Mouse (Mus musculus): ENCODE results near the gene Tnr. TPM values are rescaled to one million over a fixed set of nuclear protein-coding genes. Genes with fewer than 3 reads are reported as not detected.
A peak's percentile ranks its signal among the peaks of the same experiment; 100 is the strongest.

Tnr gene
- polyA plus RNA-seq, 1 experiment from 2014 or later, result not detected

GRCm38 (mm10) chr1:159796021-159796420, 272.5 kb downstream of the Tnr start:
- 19% methylated on average over 2 of the region's 2 CpGs for WGBS (ENCODE audit: missing documents)
- no peaks in the 10 kb centered on the region for H3K36me3 ChIP-seq (ENCODE audit: inconsistent target)
- no peak overlapping the region for H3K27ac ChIP-seq
- no peak overlapping the region for H3K4me3 ChIP-seq (ENCODE audit: inconsistent target)
- H3K79me2 ChIP-seq (ENCODE audit: inconsistent target), result no peaks in the 10 kb centered on the region

- Histone ChIP-seq H3K27ac (no peak overlapping the region), H3K79me2 (ENCODE audit: inconsistent target) (no peaks in the 10 kb centered on the region), H3K4me3 (ENCODE audit: inconsistent target) (no peak overlapping the region), H3K36me3 (ENCODE audit: inconsistent target) (no peaks in the 10 kb centered on the region)
- WGBS (ENCODE audit: missing documents), result 94% methylated on average over 5 of the region's 5 CpGs
These were observed 276.8 kb downstream of the Tnr start for GRCm38 (mm10) chr1:159800366-159800765.

GRCm38 (mm10) chr1:159801753-159802152, 278.2 kb downstream of the Tnr start:
- Histone ChIP-seq H3K36me3 (ENCODE audit: inconsistent target) (no peaks in the 10 kb centered on the region), H3K4me3 (ENCODE audit: inconsistent target) (no peak overlapping the region), H3K27ac (no peak overlapping the region), H3K79me2 (ENCODE audit: inconsistent target) (no peaks in the 10 kb centered on the region)
- WGBS (ENCODE audit: missing documents), result 83% methylated on average over 4 of the region's 4 CpGs

GRCm38 (mm10) chr1:159803711-159804110, 280.1 kb downstream of the Tnr start:
- Histone ChIP-seq H3K36me3 (ENCODE audit: inconsistent target) (no peaks in the 10 kb centered on the region), H3K27ac (no peak overlapping the region), H3K4me3 (ENCODE audit: inconsistent target) (no peak overlapping the region), H3K79me2 (ENCODE audit: inconsistent target) (no peaks in the 10 kb centered on the region)

- WGBS (ENCODE audit: missing documents), result 50% methylated on average over 3 of the region's 3 CpGs
- Histone ChIP-seq H3K4me3 (ENCODE audit: inconsistent target) (no peak overlapping the region), H3K79me2 (ENCODE audit: inconsistent target) (no peaks in the 10 kb centered on the region), H3K27ac (no peak overlapping the region), H3K36me3 (ENCODE audit: inconsistent target) (no peaks in the 10 kb centered on the region)
These were observed 285.9 kb downstream of the Tnr start for GRCm38 (mm10) chr1:159809493-159809892.

- H3K79me2 ChIP-seq (ENCODE audit: inconsistent target), result no peaks in the 10 kb centered on the region
- 75% methylated on average over 2 of the region's 2 CpGs for WGBS (ENCODE audit: missing documents)
- H3K27ac ChIP-seq, result no peak overlapping the region
- H3K4me3 ChIP-seq (ENCODE audit: inconsistent target), result no peak overlapping the region
- no peaks in the 10 kb centered on the region for H3K36me3 ChIP-seq (ENCODE audit: inconsistent target)
These were observed 288.2 kb downstream of the Tnr start for GRCm38 (mm10) chr1:159811805-159812204.

- no peak overlapping the region for H3K4me3 ChIP-seq (ENCODE audit: inconsistent target)
- no peaks in the 10 kb centered on the region for H3K79me2 ChIP-seq (ENCODE audit: inconsistent target)
- no peaks in the 10 kb centered on the region for H3K36me3 ChIP-seq (ENCODE audit: inconsistent target)
- WGBS (ENCODE audit: missing documents), result 2% methylated on average over 7 of the region's 8 CpGs
- H3K27ac ChIP-seq, result peak overlapping the region; percentile 35; the same call in 1 of the 2 replicates
These were observed 289.3 kb downstream of the Tnr start for GRCm38 (mm10) chr1:159812820-159813411.

GRCm38 (mm10) chr1:159814348-159814747, 290.8 kb downstream of the Tnr start:
- Histone ChIP-seq H3K4me3 (ENCODE audit: inconsistent target) (no peak overlapping the region), H3K27ac (no peak overlapping the region), H3K79me2 (ENCODE audit: inconsistent target) (no peaks in the 10 kb centered on the region), H3K36me3 (ENCODE audit: inconsistent target) (no peaks in the 10 kb centered on the region)
- WGBS (ENCODE audit: missing documents), result 6% methylated on average over 3 of the region's 3 CpGs

- Histone ChIP-seq H3K27ac (no peak overlapping the region), H3K79me2 (ENCODE audit: inconsistent target) (no peaks in the 10 kb centered on the region), H3K36me3 (ENCODE audit: inconsistent target) (no peaks in the 10 kb centered on the region), H3K4me3 (ENCODE audit: inconsistent target) (no peak overlapping the region)
- WGBS (ENCODE audit: missing documents), result 66% methylated on average over 8 of the region's 8 CpGs
These were observed 293.2 kb downstream of the Tnr start for GRCm38 (mm10) chr1:159816614-159817371.

- WGBS (ENCODE audit: missing documents), result 62% methylated on average over 3 of the region's 3 CpGs
- no peak overlapping the region for H3K27ac ChIP-seq
- no peak overlapping the region for H3K4me3 ChIP-seq (ENCODE audit: inconsistent target)
- no peaks in the 10 kb centered on the region for H3K79me2 ChIP-seq (ENCODE audit: inconsistent target)
- H3K36me3 ChIP-seq (ENCODE audit: inconsistent target), result no peaks in the 10 kb centered on the region
These were observed 295.9 kb downstream of the Tnr start for GRCm38 (mm10) chr1:159819511-159819910.

GRCm38 (mm10) chr1:159822416-159822815, 298.8 kb downstream of the Tnr start:
- 95% methylated on average over 2 of the region's 2 CpGs for WGBS (ENCODE audit: missing documents)
- H3K4me3 ChIP-seq (ENCODE audit: inconsistent target), result no peak overlapping the region
- no peaks in the 10 kb centered on the region for H3K36me3 ChIP-seq (ENCODE audit: inconsistent target)
- H3K27ac ChIP-seq, result no peak overlapping the region
- no peaks in the 10 kb centered on the region for H3K79me2 ChIP-seq (ENCODE audit: inconsistent target)

GRCm38 (mm10) chr1:159828531-159828930, 305.0 kb downstream of the Tnr start:
- H3K36me3 ChIP-seq (ENCODE audit: inconsistent target), result no peaks in the 10 kb centered on the region
- no peak overlapping the region for H3K27ac ChIP-seq
- H3K79me2 ChIP-seq (ENCODE audit: inconsistent target), result no peaks in the 10 kb centered on the region
- 67% methylated on average over 1 of the region's 2 CpGs for WGBS (ENCODE audit: missing documents)
- no peak overlapping the region for H3K4me3 ChIP-seq (ENCODE audit: inconsistent target)

- 75% methylated on average over 2 of the region's 2 CpGs for WGBS (ENCODE audit: missing documents)
- Histone ChIP-seq H3K36me3 (ENCODE audit: inconsistent target) (no peaks in the 10 kb centered on the region), H3K79me2 (ENCODE audit: inconsistent target) (no peaks in the 10 kb centered on the region), H3K27ac (no peak overlapping the region), H3K4me3 (ENCODE audit: inconsistent target) (no peak overlapping the region)
These were observed 309.6 kb downstream of the Tnr start for GRCm38 (mm10) chr1:159833165-159833564.

GRCm38 (mm10) chr1:159833646-159834338, 310.2 kb downstream of the Tnr start:
- no peaks in the 10 kb centered on the region for H3K79me2 ChIP-seq (ENCODE audit: inconsistent target)
- H3K4me3 ChIP-seq (ENCODE audit: inconsistent target), result no peak overlapping the region
- 66% methylated on average over 4 of the region's 4 CpGs for WGBS (ENCODE audit: missing documents)
- H3K36me3 ChIP-seq (ENCODE audit: inconsistent target), result no peaks in the 10 kb centered on the region
- H3K27ac ChIP-seq, result no peak overlapping the region

- no peak overlapping the region for H3K27ac ChIP-seq
- 40% methylated on average over 4 of the region's 4 CpGs for WGBS (ENCODE audit: missing documents)
- no peak overlapping the region for H3K4me3 ChIP-seq (ENCODE audit: inconsistent target)
- H3K36me3 ChIP-seq (ENCODE audit: inconsistent target), result no peaks in the 10 kb centered on the region
- no peaks in the 10 kb centered on the region for H3K79me2 ChIP-seq (ENCODE audit: inconsistent target)
These were observed 311.6 kb downstream of the Tnr start for GRCm38 (mm10) chr1:159835126-159835525.

All from macrophage (primary cell).